Mouse (Mus musculus): ENCODE results near the gene Myrfl. TPM values are rescaled to one million over a fixed set of nuclear protein-coding genes. Genes with fewer than 3 reads are reported as not detected.

Myrfl gene
- total and polyA plus RNA-seq, 2 experiments from 2014 or later, result 0.04 TPM; not detected in 1

DNA sequence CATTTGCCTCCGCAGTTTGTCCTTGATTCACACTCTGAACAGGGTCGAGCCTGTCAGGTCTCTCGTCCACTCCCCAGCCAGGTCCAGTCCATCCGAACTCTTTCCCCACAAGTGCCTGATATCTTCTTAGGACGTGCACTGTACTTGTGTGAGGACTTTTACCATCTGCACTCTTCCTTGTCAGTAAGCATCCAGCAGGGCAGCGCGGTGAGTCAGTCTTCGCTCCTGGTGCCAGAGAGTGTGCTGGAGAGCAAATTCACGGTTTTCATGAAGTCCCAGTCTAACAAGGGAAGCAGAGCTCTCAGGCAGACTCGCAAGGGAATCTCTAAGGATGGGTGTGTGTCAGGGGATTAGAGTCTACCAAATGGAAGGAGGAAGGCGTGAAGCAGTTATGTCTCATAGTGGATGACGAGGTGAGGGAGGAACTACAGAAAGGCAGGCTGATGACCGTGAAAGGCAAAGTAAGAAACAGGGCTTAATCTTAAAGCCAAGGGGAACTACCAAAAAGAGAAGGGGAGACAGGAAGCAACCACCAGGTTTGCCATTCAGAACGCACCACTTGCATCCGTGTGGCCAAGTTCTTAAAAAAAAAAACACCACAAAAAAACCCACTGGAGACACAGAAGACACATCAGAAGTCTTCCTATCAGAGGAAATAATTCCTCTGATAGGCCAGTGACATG lies 34.9 kb upstream of the Myrfl start:
- Histone ChIP-seq H3K27ac (no peak overlapping the region), H3K27me3 (ENCODE audit: insufficient read depth, low read length) (no peaks in the 10 kb centered on the region), H3K9me3 (ENCODE audit: low read length) (no peaks in the 10 kb centered on the region), H3K9ac (replicated peaks; ENCODE audit: low read length) (no peak overlapping the region), H3K4me2 (ENCODE audit: low read depth, low read length) (no peak overlapping the region), H3K4me3 (ENCODE audit: low read length) (no peak overlapping the region), H3K4me1 (ENCODE audit: insufficient read depth, low read length) (no peaks in the 10 kb centered on the region), H3K36me3 (ENCODE audit: insufficient read depth, low read length) (no peaks in the 10 kb centered on the region; the same call in 1 of the 2 replicates)
- 89% methylated on average over 15 of the region's 15 CpGs for WGBS
- ATAC-seq (no peak), DNase-seq (ENCODE audit: low spot score) (no peak)
- TF ChIP-seq CTCF (IDR thresholded peaks at IDR 0.05; ENCODE audit: low read depth), result no peak

GRCm38 (mm10) chr10:116930936-116931335 lies 34.2 kb upstream of the Myrfl start:
- no peak for DNase-seq (ENCODE audit: low spot score)
- WGBS, result 79% methylated on average over 6 of the region's 7 CpGs

DNA sequence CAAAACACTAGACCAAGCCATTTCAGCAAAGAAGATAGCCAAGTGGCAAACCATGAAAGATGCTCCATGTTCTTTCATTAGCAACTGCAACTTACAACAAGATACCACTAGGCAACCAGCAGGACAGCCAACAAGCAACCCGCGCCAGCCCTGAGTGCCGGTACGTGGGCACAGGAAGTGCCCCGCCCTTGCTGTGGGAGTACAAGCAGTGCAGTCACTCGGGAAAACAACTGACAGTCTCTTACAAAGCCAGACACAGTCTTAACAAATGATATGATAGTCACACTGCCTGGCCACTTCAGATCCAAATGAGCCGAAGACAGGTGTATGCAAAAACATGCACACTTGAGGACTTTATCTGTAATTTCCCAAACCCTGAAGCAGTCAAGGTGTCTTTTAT lies 33.8 kb upstream of the Myrfl start:
- no peak for TF ChIP-seq CTCF (IDR thresholded peaks at IDR 0.05; ENCODE audit: low read depth)
- H3K4me1 ChIP-seq (ENCODE audit: insufficient read depth, low read length), result no peaks in the 10 kb centered on the region
- H3K9me3 ChIP-seq (ENCODE audit: low read length), result no peaks in the 10 kb centered on the region
- no peak overlapping the region for H3K9ac ChIP-seq (replicated peaks; ENCODE audit: low read length)
- no peak overlapping the region for H3K4me2 ChIP-seq (ENCODE audit: low read depth, low read length)
- ATAC-seq, result no peak
- no peak overlapping the region for H3K27ac ChIP-seq
- no peak for DNase-seq (ENCODE audit: low spot score)
- no peak overlapping the region for H3K4me3 ChIP-seq (ENCODE audit: low read length)
- 79% methylated on average over 7 of the region's 7 CpGs for WGBS
- H3K36me3 ChIP-seq (ENCODE audit: insufficient read depth, low read length), result 0 out of 2 replicates have a peak, but pooled peaks cover 3% of the 10 kb centered on the region
- no peaks in the 10 kb centered on the region for H3K27me3 ChIP-seq (ENCODE audit: insufficient read depth, low read length)

More at GRCm38 (mm10) chr10:116930936-116931335, 34.2 kb upstream of the Myrfl start:
- Histone ChIP-seq H3K27me3 (ENCODE audit: insufficient read depth, low read length) (no peaks in the 10 kb centered on the region), H3K9me3 (ENCODE audit: low read length) (no peaks in the 10 kb centered on the region), H3K4me3 (ENCODE audit: low read length) (no peak overlapping the region), H3K27ac (no peak overlapping the region), H3K9ac (replicated peaks; ENCODE audit: low read length) (no peak overlapping the region), H3K4me2 (ENCODE audit: low read depth, low read length) (no peak overlapping the region), H3K36me3 (ENCODE audit: insufficient read depth, low read length) (no peaks in the 10 kb centered on the region), H3K4me1 (ENCODE audit: insufficient read depth, low read length) (no peaks in the 10 kb centered on the region)
- TF ChIP-seq CTCF (IDR thresholded peaks at IDR 0.05; ENCODE audit: low read depth), result no peak
- no peak for ATAC-seq

GRCm38 (mm10) chr10:116928826-116929225 lies 32.1 kb upstream of the Myrfl start:
- TF ChIP-seq CTCF (IDR thresholded peaks at IDR 0.05; ENCODE audit: low read depth), result no peak
- H3K9ac ChIP-seq (replicated peaks; ENCODE audit: low read length), result no peak overlapping the region
- DNase-seq (ENCODE audit: low spot score) (no peak), ATAC-seq (no peak)
- no peak overlapping the region for H3K27ac ChIP-seq
- no peaks in the 10 kb centered on the region for H3K27me3 ChIP-seq (ENCODE audit: insufficient read depth, low read length)
- no peaks in the 10 kb centered on the region for H3K9me3 ChIP-seq (ENCODE audit: low read length)
- peaks cover 18% of the 10 kb centered on the region; the same call in 1 of the 2 replicates for H3K36me3 ChIP-seq (ENCODE audit: insufficient read depth, low read length)
- 91% methylated on average over 3 of the region's 3 CpGs for WGBS
- no peak overlapping the region for H3K4me3 ChIP-seq (ENCODE audit: low read length)
- H3K4me1 ChIP-seq (ENCODE audit: insufficient read depth, low read length), result no peaks in the 10 kb centered on the region
- no peak overlapping the region for H3K4me2 ChIP-seq (ENCODE audit: low read depth, low read length)

DNA sequence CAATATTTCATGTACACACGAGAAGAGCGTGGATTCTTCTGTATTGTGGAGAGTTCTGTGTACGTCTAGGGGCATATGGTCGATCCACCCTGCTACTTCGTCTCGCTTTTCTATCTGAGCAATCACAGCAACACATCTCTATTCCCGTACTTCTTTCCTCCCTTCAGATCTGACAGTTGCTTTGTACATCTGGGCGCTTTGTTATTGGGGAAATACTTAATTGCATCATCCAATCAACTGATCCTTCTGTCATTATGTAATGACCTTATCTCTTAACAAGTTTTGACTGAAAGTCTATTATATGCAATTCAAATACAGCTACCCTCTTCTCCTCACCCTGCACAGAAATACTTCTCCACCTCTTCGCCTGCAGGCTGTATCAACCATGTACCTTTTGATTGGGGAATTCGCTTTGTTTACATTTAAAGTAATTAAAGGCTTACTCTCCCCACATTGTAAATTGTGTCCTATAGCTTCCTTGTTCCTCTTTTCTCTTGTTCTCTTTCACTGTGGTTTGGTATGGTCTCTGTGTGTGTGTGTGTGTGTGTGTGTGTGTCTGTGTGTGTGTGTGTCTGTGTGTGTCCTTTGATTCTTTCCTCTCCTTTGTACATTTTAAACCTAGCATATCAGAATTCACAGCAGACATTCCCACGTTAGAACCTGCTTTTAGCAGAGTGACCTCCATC lies 29.9 kb upstream of the Myrfl start:
- Histone ChIP-seq H3K36me3 (ENCODE audit: insufficient read depth, low read length) (peaks cover 21% of the 10 kb centered on the region; the same call in 1 of the 2 replicates), H3K9ac (replicated peaks; ENCODE audit: low read length) (no peak overlapping the region), H3K9me3 (ENCODE audit: low read length) (no peaks in the 10 kb centered on the region), H3K4me3 (ENCODE audit: low read length) (no peak overlapping the region), H3K27me3 (ENCODE audit: insufficient read depth, low read length) (no peaks in the 10 kb centered on the region), H3K4me2 (ENCODE audit: low read depth, low read length) (no peak overlapping the region), H3K27ac (no peak overlapping the region), H3K4me1 (ENCODE audit: insufficient read depth, low read length) (no peaks in the 10 kb centered on the region)
- no peak for TF ChIP-seq CTCF (IDR thresholded peaks at IDR 0.05; ENCODE audit: low read depth)
- no peak for ATAC-seq
- 90% methylated on average over 11 of the region's 11 CpGs for WGBS
- no peak for DNase-seq (ENCODE audit: low spot score)

DNA sequence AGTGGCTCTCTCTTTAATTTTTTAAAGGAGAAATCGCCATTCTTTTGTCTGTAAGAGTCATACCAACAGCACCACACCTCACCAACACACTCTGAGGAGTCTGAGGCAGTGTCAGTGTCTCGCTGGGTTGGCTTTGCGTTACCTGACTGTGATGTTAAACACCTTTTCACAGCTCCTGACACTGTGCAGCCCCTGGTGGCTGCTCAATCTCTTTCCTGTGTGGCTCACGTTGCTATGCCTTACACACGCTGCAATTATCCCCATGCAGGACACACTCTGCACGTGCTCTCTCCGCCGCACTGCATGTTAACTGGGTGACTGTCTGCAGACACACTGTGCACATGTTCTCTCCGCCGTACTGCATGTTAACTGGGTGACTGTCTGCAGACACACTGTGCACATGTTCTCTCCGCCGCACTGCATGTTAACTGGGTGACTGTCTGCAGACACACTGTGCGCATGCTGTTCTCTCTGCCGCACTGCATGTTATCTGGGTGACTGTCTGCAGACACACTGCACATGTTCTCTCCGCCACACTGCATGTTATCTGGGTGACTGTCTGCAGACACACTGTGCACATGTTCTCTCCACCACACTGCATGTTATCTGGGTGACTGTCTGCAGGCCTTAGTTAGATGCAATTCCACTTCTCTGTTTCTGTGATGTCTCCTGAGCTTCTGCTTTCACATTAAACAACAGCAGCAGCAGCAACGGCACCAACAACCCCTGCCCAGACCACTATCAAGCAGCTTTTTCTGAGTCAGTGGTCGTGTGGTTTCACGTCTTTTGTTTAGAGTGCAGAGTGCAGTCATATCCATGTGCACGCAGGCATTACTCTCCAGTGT lies 27.2 kb upstream of the Myrfl start:
- Histone ChIP-seq H3K36me3 (ENCODE audit: insufficient read depth, low read length) (peaks cover 21% of the 10 kb centered on the region; the same call in 1 of the 2 replicates), H3K4me2 (ENCODE audit: low read depth, low read length) (no peak overlapping the region), H3K27ac (no peak overlapping the region), H3K4me3 (ENCODE audit: low read length) (no peak overlapping the region), H3K9me3 (ENCODE audit: low read length) (no peaks in the 10 kb centered on the region), H3K9ac (replicated peaks; ENCODE audit: low read length) (no peak overlapping the region), H3K4me1 (ENCODE audit: insufficient read depth, low read length) (no peaks in the 10 kb centered on the region), H3K27me3 (ENCODE audit: insufficient read depth, low read length) (no peaks in the 10 kb centered on the region)
- TF ChIP-seq CTCF (IDR thresholded peaks at IDR 0.05; ENCODE audit: low read depth), result peak; percentile 21; the same call in 1 of the 2 replicates
- WGBS, result 92% methylated on average over 19 of the region's 19 CpGs
- DNase-seq (ENCODE audit: low spot score) (no peak), ATAC-seq (no peak)

Measured in hindbrain, postnatal 0 days (tissue).